Mouse (Mus musculus) cerebellum, postnatal 25 days (tissue): ENCODE measurements around the gene Plb1.

ENCODE experiments used
- DNase-seq, 2 experiments: peaks; one replicate each; pipeline ENCODE4 v3.0.0; 2021; ENCODE audit warnings: mixed read lengths in 2 of 2

Gene Plb1

DNA sequence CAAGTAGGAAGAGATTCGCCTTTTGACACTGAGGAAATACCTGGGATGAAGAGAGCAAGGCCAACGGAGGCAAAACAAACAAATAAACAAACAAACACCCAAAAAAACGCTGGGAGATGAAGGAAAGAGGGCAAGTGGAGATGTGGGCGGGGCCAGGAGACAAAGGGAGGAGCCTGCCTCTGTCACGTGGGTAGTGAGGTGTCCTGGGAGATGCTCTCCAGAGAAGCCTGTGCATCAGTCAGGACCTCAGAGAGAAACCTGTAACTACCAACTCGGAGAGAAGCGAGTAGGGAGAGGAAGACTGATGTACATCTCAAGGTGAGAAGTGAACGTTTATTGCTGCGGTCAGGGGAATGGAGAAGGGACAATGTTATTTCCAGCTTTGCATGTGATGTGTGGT lies at the start of gene Plb1:
Gene Plb1 (plus strand): TSS at position 235 of the 400 bp plus-strand sequence.
- no peak for DNase-seq

DNA sequence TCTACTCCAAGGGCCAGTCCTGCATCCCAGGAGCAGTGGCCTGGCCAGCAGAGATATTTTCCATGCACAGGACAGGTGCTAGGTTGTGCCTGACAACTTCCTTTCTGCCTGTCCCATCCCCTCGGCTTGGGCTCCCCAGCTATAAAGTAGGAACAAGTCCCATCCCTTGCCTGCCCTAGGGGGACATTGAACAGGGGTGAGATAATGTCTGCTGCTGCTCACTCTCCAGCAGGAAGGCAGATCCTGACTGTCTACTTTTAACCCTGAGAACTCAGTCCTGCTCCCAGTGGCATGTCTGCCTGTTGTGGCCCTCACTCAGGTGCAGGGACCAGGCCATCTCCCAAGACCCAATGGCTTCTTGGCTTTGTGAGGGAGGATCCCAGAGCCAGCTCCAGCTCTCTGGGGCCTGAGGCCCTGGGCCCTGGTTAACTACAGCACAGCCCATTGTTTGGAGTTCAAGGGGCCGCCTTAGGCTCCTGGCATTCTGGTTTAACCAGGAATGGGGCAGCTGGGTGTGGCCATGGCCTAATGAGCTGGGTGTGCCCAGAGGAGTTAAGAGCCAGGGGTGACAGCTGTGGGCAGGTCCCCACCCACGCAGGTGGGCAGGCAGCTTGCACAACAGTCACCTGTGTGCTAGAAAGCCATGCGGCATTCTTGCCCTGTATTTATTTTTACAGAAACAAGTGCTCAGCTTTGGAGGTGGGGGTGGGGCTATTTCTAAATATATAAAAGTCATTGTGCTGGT lies 49.5 kb upstream of the Plb1 start:
- no peak for DNase-seq

DNA sequence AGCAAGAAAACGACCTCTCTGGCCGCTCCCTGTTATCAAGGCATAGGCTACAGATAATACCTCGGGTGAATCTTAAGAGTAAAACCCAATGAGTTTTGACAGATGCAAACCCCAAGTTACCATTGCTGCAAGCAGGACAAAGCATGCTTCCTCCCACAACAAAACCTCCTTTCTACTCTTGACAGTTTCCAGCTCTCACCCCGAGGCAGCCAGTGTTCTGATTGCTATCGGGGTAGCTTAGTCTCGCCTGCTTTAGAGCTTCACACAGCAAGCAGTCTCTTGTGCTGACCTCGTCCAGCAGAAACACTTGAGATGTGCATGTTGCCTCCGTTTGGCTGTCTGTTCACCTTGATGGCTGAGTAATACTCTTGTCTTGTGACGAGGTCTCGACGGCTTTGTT lies 44.8 kb upstream of the Plb1 start:
- no peak for DNase-seq

DNA sequence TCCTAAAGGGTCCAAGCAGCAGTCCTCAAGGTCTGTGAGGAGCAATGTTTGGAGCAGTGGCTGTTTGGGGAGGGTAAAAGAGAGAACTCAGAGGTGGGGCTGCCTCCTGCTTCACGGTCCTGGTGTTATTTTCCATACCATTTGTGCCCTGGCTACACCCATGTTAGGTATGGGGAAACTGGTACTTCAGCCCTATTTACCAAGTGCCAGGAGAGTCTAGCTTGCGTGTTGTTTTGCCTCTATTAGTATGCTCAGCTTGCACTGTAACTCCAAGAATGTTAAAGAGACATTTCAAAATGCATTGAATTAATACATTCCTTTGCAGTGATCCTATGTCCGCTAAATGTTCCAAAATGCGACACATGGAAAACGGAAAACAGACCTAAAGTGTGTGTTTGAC lies 41.2 kb upstream of the Plb1 start:
- no peak for DNase-seq

DNA sequence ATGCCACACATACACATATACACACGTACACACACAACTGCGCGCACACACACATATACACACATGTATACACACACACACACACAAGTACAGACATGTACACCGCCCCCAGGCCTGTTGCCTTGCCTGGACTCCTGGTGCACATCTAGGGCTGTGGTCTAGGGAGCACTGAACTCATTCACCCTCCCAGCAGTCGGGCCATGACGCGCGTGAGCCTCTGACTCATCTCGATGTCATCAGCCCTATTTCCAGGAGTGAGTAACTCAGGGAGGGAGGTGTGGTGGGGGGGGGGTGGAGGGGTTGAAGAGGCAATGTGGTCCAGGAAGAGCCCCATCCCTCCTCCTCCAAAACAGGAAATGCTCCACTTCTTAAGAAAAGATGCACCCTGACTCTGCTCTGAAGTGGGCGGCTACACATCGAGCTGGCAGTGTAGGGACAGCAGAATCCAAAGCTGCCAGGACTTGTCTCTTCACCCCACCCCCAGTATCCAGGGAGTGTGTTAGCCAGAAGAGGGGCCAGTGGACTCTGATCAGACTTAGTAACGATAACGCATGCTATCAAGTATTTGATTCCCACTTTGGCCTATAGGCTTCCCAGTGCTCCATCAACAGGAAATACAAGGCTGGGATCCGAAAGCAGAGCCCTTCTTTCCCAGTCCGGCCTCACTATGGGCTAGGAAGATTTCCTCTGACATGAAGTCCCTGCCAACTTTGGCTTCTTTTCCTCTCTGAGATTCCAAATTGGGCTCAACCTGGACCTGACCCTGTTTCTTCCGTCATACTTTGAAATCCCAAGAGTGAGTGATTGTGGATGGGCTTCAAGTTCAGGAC lies 40.3 kb upstream of the Plb1 start:
- DNase-seq, result no peak

DNA sequence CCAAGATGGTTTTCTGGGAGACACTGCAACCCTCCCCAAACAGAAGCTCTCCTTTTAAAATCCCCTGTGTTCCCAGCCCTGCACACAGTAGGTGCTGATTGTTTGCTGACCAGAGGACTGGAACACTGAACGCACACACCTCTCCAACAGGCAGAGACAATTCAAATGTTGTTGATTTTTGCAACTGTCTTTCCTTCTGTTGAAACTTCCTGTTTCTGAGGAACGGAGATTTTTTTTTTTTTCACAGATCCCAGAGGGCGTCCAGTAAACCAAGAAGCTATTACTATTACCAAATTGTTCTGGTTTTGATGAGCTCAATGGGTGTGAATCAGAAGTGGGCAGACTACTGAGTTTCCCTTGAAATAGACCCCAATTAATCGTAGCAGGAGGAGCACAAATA lies 38.3 kb upstream of the Plb1 start:
- no peak for DNase-seq

DNA sequence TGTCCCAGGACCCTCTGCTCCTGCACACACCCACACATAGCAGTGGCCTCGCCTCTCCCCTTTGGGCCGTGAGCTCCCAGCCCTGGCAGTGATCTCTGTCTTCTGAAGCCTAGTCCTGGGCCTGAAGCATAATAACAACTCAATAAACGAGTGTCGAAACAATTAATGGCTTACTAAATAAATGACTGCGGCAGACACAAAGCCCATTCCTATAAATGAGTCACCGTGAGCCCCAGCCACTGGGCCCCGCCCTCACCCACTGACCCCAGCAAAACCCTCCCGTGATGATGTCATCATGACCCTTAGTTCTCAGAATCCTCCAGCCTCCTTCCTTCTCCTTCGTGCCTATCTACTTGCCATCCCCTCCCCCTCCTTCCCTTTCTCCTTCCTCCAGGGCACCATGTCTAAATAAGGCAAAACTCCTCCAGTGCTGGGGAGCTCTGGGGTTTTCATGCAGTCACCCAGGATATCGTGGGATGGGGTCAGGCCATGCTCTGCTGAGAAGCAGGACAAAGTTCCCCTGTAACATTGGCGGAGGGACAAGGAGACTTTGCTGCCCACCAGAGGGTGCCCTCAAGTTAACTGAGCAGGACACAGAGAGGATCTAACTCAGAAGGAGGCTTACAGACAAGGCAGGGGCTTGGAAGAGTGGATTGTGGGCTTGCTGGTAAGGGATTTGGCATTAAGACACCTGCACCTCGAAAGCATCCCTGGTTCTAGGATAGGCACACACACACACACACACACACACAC lies 36.5 kb upstream of the Plb1 start:
- no peak for DNase-seq

DNA sequence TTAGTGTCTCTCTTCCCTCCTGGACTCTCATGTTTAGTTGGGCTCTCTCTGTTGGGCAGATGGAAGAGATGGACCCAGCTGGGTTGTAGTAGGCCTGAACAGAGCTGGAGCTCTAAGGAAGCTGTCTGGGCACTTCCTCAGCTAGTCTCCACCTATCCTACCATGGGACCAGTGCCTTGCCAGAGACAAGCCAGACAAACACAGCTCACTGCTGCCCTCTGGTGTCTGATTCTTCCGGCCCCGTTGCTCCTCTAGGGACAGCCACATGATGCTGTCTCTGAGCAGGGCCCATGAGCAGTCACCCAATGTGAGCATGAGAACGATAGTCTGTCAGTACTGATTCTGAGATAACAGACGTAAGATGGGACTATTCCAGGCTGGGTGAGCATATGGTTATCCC lies 34.8 kb upstream of the Plb1 start:
- peak; percentile 89 to 92 for DNase-seq

DNA sequence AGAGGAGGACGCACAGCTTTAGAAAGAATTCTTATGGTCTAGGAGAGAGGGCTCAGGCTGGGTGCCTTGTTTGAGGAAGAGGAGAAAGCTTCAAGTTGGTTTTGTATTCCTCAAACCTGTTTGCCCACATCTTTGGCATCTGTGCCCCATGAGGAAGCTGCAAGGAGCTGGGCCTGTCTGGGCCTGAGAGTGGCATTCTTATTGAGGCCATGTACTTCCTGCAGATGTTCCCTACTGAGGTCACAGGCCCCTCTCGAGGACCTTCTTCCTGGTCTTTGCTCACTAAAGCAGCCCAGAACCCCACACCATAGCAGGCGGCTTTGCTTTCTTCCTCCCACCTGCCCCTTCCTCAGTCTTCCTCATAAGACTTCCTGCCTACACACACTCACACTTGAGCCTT lies 33.4 kb upstream of the Plb1 start:
- DNase-seq, result no peak

DNA sequence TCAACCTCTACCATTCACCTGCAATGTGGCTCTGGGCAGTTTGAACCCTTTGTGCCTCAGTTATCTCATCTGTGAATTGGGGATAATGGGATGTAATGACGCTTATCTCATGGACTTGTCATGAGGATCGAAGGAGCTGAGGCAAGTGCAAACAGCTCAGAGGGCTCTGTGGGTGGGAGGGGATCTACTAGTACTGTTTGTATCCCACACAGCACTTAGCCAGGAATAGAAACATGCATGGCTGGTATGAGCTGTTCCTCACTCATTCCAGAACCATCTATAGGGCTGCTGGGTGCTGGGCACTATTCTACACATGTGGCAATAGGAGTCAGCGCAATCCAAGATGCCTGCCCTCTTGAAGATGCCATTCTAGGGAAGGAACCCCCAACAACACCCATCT lies 32.9 kb upstream of the Plb1 start:
- no peak for DNase-seq

DNA sequence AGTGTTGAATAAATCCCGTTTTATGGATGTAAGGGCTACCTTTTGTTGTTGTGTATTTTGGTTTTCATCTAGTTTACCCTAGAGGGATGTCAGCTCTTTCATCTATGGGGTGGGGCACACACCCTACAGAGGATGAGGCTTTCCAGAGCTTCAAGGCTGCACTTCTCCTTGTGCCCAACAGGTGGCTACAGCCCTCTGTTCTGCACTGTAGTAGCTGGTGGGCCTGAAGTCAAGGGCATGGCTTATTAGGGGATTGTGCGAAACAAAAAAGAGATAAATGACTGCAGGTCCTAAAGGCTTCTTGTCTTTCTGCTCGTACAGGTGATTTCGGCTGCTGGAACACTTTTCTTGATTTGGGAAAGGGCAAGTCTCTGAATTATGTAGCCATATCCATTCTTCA lies 27.9 kb upstream of the Plb1 start:
- no peak for DNase-seq

DNA sequence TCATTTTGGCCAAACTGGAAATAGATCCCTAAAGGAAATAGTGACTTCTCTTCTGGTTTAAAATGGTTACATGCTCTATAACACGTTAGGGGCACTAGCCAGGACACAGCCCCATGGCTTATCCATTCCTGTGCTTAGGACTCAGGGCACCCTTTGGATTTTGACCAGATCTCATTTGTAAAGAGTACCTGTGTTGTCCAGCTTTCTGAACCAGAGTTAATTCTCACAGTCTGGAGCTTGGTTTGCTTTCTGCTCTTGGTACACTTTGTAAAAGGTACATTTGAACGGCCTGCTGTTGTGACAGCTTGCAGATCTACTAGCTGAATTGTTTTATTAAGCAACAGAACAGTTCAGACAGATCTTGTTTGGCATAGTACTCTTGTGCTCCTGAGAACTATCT lies 25.8 kb upstream of the Plb1 start:
- DNase-seq, result no peak

DNA sequence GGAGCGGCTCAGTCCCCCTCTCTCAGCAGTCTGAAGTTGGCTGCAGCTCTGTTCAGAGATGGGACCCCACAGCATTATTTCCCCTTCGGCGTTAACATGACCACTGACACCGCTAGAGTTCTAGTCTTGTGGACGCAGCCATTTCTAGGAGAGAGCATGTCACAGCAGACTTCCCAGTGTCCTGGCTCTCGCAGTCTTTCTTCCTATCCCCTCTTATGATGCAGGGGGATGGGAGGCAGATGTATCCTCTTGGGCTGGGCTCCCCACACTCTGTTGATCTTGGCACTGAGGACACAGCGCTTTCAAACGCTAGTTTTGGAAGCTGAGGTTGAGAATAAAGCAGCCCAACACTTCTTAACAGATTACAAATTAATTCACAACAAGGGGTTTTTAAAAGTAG lies 24.0 kb upstream of the Plb1 start:
- no peak for DNase-seq

DNA sequence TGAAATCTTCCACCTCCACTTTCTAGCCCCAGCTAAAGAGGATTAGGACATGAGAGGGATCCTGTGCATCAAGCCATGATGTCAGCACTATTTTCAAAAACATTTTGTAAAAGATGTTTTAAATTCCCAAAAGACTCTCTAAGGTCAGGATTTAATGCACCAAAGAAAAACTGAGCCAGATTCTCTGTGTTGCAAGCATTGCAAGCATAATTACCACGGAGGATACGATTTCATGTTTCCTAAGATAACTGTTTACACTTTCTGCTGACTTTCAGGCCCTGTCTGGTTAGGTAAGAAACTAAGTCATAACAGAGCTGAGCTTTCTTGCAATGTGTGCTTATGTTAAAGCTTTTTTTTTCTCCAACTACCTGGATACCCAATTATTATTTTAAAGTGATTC lies 21.5 kb upstream of the Plb1 start:
- DNase-seq, result no peak

DNA sequence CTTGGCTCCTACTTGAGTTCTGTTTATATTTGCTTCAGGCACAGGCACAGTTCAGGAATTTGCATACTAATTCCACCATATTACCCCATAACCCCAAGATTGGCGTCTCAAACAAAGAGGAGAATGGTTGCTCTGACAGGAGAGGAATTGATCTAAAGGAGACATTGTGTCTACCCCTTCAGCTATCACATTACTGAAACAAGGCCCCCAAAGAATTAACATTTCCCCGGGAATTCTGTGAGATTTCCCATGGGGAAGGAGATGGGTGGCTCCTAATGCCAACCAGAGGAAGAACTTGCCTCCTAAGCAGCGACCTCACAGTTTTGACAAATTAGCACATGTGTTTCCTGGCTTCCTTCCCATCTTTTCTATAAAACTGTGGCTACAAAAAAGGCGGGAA lies 18.8 kb upstream of the Plb1 start:
- DNase-seq, result no peak

DNA sequence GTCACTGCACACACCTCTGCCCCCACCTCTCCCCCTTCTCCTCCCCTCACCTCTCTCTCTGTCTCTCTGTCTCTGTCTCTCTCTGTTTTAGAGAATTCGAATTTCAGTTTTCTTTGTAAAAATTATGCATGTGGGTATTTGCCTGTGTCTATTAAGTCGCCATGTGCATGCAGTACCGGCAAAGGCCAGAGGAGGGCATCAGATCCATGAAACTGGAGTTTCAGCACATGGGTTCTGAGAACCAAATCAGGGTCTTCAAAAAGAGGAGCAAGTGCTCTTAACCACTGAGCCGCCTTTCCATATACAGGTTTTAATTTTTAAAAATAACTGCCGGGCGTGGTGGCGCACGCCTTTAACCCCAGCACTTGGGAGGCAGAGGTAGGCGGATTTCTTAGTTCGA lies 17.0 kb upstream of the Plb1 start:
- DNase-seq, result peak; percentile 29 to 58

DNA sequence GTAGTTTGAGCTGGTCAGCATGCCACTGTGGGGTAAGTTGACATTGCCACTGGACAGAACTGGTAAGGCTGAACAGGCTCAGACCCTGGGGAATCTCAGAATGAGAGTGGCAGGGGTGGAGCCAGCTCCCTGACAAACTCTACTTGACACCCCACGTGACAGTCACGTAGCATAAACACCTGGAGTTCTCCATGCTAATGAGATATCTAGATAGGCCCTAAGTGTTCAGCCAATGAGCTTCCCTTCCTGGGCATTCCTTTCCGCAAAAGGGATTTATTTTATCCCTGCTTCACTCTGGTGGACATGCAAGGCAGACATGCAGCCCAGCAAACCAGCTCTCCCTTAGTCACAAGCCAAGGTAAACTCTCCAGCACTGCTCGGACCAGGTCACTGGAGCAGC lies 16.0 kb upstream of the Plb1 start:
- no peak for DNase-seq

DNA sequence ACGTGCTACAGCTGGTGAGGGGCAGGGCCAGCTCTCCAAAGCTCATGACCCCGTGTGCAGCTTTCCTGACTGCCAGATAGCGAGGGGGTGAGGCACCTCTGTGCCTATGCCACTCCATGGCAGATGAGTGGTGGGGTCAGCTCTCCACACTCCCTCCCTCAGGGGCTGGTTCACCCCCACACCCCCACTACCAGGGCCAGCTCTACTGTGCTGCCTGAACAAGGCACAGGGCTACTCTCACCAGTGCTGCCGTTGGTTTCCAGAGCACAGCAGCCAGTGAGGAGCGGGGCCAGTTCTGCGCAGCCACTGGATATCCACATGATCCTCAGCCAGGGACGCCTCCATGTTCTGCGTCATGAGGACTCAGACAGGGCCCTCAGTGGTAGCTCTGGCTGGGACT lies 15.0 kb upstream of the Plb1 start:
- DNase-seq, result no peak

DNA sequence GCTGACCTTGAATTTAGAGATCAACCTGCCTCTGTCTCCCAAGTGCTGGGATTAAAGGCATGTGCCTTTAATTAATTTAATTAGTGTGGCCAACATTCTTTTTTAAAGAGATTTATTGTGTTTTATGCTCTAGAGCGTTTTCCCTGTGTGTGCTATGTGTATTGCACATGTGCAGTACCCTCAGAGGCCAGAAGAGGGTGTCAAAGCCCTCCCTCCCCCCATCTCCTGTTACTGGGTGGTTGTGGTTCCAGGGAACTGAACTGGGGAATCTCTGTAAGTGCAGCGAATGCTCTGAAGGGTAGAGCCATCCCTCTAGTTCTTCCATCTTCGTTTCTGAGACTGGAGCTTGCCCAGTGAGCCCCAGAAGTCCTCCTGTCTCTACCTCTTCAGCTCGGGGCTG lies 2.1 kb upstream of the Plb1 start:
- peak; percentile 19 to 41 for DNase-seq

DNA sequence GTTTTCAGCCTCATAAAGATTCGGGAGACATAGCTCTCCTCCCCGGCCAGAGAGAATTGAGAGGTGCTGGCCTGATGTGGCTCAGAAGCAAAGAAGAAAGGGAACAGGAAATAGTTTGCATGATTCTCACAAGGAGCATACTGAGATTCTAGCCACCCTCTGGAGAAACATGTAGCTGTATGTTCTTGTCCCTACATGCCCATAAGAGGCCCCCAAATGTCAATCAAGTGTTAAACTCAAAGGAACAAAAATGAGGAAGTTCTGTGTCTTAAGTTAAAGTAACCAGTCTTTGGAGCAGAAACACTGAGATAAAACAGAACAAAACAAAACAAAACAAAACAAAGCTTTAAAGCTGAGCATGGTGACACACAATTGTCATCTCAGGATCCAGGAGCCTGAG lies 6.8 kb downstream of the Plb1 start:
- DNase-seq, result no peak

DNA sequence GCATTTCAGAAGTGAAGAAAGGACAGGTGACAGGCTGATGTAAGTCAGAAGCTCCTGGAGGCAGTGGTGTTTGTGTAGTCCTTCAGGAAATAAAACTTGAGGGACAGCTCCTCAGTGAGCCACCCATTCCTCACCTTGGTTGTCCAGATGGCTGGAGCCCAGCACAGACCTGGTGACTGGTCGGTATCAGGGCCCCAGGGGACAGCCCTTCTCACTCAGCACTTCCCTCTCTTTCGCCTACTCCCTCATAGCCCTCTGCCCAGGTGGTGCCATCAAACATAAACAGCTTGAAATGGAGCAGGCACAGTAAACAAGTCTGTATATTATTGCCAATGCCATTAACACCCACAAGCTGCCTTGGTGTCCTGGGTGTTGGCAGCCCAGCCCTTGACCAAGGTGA lies 8.2 kb downstream of the Plb1 start:
- no peak for DNase-seq

DNA sequence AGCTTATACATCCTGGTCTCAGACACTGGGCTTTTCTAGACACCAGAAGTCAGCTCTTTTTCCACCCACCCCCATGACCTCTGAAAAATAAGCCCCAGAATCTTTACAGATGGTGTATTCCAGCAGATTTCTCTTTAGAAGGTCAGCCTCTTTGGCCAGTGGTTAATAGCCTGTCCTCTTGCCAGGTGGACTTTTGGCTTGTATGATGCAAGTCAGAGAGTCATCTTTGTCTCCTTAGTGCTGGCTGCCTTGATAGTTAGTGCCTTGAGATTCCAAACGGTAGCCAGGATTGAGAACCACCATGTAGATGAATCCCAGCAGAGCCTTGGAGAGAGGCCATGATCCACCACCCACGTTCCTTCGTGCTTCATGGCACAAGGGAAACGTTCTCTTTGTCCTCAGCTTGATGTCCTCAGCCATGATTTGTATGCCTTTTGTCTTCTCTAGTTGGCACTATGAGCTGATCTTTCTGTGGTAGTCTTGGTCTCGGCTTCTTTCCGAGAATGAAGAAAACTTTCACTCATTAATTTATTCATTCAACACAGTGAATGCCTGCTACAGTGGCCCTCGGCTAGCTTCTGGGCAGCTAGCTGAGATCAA lies 10.9 kb downstream of the Plb1 start:
- no peak for DNase-seq

DNA sequence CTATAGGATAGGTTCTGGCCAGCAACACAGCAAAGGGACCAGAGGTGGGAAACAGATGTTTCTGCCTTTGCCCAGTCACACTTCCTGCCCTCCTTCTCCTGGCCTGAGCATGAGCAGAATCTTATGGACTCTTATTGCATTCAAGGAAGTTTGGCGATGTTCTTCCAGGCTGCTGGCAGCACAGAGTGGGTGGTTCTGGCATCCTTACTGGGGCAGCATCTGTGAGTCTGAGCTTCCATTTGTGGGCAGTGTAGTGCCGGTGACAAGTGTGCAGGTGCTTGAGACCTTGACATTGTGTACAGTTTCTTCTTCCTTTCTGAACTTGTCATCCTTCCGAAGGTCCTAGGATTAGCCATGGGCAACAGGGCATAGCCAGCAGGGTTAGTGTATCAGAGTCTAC lies 12.9 kb downstream of the Plb1 start:
- no peak for DNase-seq
